Mouse (Mus musculus) midbrain, embryonic 16.5 days (tissue): ENCODE measurements around the gene Zfp58. TPM values are rescaled to one million over a fixed set of nuclear protein-coding genes. Genes with fewer than 3 reads are reported as not detected.
A peak's percentile ranks its signal among the peaks of the same experiment; 100 is the strongest.

Experiments used
- ATAC-seq: fragments of 200-750 bp; cut with Nextera tagmentation; 2 replicates; pipeline ENCODE4 v1.8.0; 2017; ENCODE audit warnings: moderate TSS enrichment
- H3K27ac ChIP-seq: fragments of 300-500 bp; sonication (generic); 2 replicates; pipeline ENCODE4 v1.5.1; 2014; ENCODE audit warnings: mild to moderate bottlenecking, low read length, mixed read lengths
- H3K27me3 ChIP-seq: fragments of 300-500 bp; sonication (generic); 2 replicates; pipeline ENCODE4 v1.6.1; 2014; ENCODE audit warnings: low read depth, low read length, mixed read lengths; ENCODE audit not compliant: control insufficient read depth, insufficient read depth
- H3K36me3 ChIP-seq: fragments of 300-500 bp; sonication (generic); 2 replicates; pipeline ENCODE4 v1.6.1; 2014; ENCODE audit warnings: mild to moderate bottlenecking, low read length, moderate library complexity, mixed read lengths; ENCODE audit not compliant: control insufficient read depth, insufficient read depth
- H3K4me1 ChIP-seq: fragments of 300-500 bp; sonication (generic); 2 replicates; pipeline ENCODE4 v1.6.1; 2014; ENCODE audit warnings: mild to moderate bottlenecking, low read length, mixed read lengths; ENCODE audit not compliant: control insufficient read depth, insufficient read depth
- H3K4me2 ChIP-seq: fragments of 300-500 bp; sonication (generic); 2 replicates; pipeline ENCODE4 v1.6.1; 2014; ENCODE audit warnings: mild to moderate bottlenecking, low read length, mixed read lengths
- H3K4me3 ChIP-seq: fragments of 300-500 bp; sonication (generic); 2 replicates; pipeline ENCODE4 v1.5.1; 2014; ENCODE audit warnings: low read depth, mild to moderate bottlenecking, low read length, moderate library complexity, mixed read lengths
- H3K9ac ChIP-seq: fragments of 300-500 bp; sonication (generic); 2 replicates; pipeline ENCODE4 v1.6.1; 2014; ENCODE audit warnings: low read depth, low read length, mixed read lengths
- H3K9me3 ChIP-seq: fragments of 300-500 bp; sonication (generic); replicated peaks from 2 replicates; pipeline ENCODE4 v1.6.1; 2014; ENCODE audit warnings: mild to moderate bottlenecking, low read length, mixed read lengths; ENCODE audit not compliant: control insufficient read depth, poor library complexity, severe bottlenecking
- WGBS: fragments of 180-500 bp; shearing (Covaris S2); extraction: QIAGEN DNeasy Blood & Tissue Kit; methylation state at CpG from one replicate; pipeline ENCODE4 v1.1.7; 2014; 5-methylcytosine and 5-hydroxymethylcytosine counted together
- polyA plus RNA-seq: library from polyadenylated mRNA; unstranded; fragments of >200 nt; fragmentation: Nextera tagmentation; extraction: Ambion mirVana; gene quantifications from 2 replicates; pipeline ENCODE4 v1.2.1, GENCODE M21; 2015

Zfp58 gene
- polyA plus RNA-seq = 11.4 and 12.9 TPM in 2 replicates

DNA sequence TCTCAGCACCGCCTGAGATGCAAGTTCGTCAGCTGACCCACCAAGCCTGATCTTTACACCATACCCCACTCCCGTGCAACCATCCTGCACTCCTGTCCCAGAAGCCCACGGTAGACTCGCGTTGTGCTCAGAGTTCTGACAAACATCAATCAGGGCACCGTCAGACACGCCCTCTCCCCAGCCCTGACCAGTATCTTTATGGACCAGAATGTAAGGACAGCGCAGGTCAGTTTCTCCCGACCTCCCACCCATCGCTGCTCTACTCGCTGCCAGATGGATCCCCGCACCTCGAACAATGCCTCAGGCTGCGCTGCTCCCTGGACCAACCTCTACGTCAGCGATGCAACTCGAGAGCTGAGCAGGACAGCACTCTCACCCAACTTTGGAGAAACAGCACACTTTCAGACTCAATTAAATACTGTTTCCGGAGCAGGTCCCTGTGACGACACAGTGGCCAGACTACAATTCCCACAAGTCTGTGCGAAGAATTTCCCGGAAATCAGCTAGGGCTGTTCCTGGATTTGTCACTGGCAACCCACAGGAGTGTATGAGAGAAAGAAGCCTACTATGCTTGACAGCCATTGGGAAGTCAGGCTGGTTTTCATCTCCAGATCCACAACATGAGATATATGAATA lies at the start of gene Zfp58:
Gene Zfp58 (minus strand): TSS at position 472 of the 636 bp plus-strand sequence.
- Histone ChIP-seq H3K9ac (peak within 1 kb of the TSS; percentile 74), H3K4me1 (peaks cover 8% of the 10 kb centered on the region), H3K27me3 (no peaks in the 10 kb centered on the region), H3K4me3 (peak within 1 kb of the TSS; percentile 60), H3K4me2 (peak within 1 kb of the TSS; percentile 84), H3K27ac (0 out of 2 replicates have a peak within 1 kb of the TSS, but pooled peaks have one; percentile 29), H3K36me3 (peaks cover 2% of the 10 kb centered on the region; the same call in 1 of the 2 replicates), H3K9me3 (no peaks in the 10 kb centered on the region)
- 0% methylated on average over 22 of the region's 22 CpGs for WGBS
- ATAC-seq = peak; percentile 97

DNA sequence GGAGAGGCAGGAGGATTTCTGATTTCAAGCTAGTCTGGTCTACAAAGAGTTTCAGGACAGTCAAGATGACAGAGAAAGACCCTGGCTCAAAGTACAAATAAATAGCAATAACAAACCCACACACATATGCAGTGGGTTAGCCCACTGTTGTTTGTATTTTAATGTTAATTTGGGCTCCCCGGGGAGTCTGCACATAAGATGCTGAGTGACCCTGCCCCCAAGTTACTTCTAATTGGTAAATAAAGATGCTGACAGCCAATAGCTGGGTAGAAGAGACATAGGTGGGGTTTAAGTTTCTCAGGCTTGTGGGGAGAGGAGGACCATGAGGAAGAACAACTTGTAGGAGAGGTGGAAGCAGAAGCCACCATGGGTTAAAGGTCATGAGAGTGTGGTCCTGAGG lies 45.6 kb upstream of the Zfp58 start:
- no peak for ATAC-seq
- H3K9ac ChIP-seq = no peak overlapping the region
- H3K27ac ChIP-seq = no peak overlapping the region
- no peaks in the 10 kb centered on the region for H3K27me3 ChIP-seq
- no peak overlapping the region for H3K4me3 ChIP-seq
- peaks cover 25% of the 10 kb centered on the region for H3K36me3 ChIP-seq
- peaks cover 5% of the 10 kb centered on the region; the same call in 1 of the 2 replicates for H3K4me1 ChIP-seq
- H3K9me3 ChIP-seq = no peaks in the 10 kb centered on the region
- no peak overlapping the region for H3K4me2 ChIP-seq
- 81% methylated on average over 1 of the region's 1 CpGs for WGBS

DNA sequence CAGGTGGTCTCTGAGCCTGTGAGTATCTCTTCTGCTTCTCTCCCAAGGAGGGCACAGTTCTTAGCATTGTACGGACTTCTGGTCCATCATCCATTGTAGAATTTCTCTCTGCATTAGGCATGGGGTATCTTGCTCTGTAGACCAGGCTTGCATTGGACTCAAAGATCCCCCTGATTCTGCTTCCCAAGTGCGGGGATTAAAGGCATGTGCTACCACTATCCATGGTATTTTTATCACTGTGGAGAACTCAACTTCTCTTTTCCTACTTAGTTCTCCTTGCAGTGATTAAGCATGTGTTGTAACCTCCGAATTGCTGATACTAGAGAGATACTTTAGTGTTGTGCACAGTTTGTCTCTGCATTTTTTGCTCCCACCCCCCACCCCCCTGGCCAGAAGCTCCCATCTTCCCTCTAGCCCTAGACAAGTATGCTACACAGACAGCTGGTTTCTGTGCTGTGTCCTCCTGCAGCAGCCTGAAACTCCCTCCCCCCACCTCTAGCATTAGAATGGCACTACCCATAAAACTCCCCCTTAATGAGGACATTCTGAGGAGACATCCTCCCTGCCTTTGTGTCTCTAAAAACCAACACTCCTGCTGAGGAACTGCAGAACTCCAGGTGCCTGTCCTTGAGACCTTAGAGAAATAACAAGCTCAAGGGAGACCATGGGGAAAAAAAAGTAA lies 26.8 kb upstream of the Zfp58 start:
- peaks cover 25% of the 10 kb centered on the region for H3K4me1 ChIP-seq
- no peak for ATAC-seq
- no peaks in the 10 kb centered on the region for H3K9me3 ChIP-seq
- H3K4me3 ChIP-seq = no peak overlapping the region
- WGBS = 77% methylated on average over 3 of the region's 3 CpGs
- no peak overlapping the region for H3K4me2 ChIP-seq
- no peak overlapping the region for H3K9ac ChIP-seq
- no peaks in the 10 kb centered on the region for H3K36me3 ChIP-seq
- H3K27me3 ChIP-seq = no peaks in the 10 kb centered on the region
- no peak overlapping the region for H3K27ac ChIP-seq

DNA sequence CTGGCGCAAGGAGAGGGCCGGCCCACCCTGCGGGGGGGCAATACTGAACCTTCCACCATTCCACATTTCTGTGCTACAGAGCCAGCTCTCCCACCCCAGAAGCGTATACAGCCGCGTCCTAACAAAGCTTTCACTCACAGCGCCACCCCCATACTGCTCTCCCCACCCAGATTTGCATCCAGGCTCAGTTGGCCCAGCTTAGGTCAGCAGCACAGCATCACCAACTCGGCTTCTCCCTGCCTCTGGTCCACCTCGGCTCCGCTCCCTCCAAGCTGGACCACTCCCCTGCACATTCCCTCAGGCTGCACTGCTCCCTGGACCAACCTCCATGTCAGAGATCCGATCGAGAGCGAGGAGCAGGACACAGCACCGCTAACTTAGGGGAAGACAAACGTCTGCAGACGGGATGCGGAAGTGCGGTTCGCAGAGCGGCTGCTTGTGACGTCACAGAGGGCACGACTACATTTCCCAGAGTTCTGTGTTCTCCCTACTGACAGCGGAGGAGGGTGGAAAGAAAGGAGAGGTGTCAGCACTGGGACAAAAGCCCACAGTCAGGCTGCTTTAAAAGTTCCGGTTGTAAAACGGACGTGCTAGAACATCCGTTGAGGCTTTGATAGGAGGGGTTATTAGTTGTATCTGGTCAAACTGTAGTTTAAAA lies 25.5 kb upstream of the Zfp58 start, which contains the start of the genes Gm26965 and Zfp87:
Gene Gm26965 (minus strand): TSS at position 399 of the 658 bp plus-strand sequence.
Gene Zfp87 (minus strand): TSS at position 425 of the 658 bp plus-strand sequence.
- no peaks in the 10 kb centered on the region for H3K36me3 ChIP-seq
- under 1% methylated on average over 27 of the region's 27 CpGs for WGBS

DNA sequence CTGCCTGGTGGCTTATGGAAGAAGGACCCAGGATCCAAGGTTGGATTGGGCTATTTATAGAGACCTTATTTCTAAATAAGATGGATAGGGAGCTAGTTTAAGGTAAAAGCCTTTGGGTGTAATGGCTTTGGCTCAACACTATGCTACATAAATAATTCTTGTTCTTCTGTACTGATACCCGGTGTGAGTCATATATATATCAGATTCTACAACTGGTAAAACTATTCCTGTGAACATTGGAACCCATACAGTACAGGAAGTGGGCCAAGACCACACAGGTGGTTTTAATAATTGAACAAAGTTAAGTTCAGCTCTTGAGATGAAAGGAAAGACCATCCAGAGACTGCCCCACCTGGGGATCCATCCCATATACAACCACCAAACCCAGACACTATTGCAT lies 553 bp upstream of the Zfp58 start:
- peak overlapping the region; percentile 84; the same call in 1 of the 2 replicates for H3K4me2 ChIP-seq
- no peaks in the 10 kb centered on the region for H3K9me3 ChIP-seq
- no peaks in the 10 kb centered on the region for H3K36me3 ChIP-seq
- no peak overlapping the region for H3K9ac ChIP-seq
- H3K27ac ChIP-seq = no peak overlapping the region
- peaks cover 8% of the 10 kb centered on the region for H3K4me1 ChIP-seq
- WGBS = 79% methylated on average over 1 of the region's 1 CpGs
- no peaks in the 10 kb centered on the region for H3K27me3 ChIP-seq
- H3K4me3 ChIP-seq = no peak overlapping the region; the same call in 1 of the 2 replicates
- peak; percentile 40 for ATAC-seq

More for the DNA sequence above, 25.5 kb upstream of the Zfp58 start, which contains the start of the genes Gm26965 and Zfp87:
- peak; percentile 99 for ATAC-seq
- Histone ChIP-seq H3K4me3 (peak within 1 kb of the TSS; percentile 76), H3K4me2 (peak within 1 kb of the TSS; percentile 88), H3K27ac (peak within 1 kb of the TSS; percentile 61), H3K9ac (peak within 1 kb of the TSS; percentile 81), H3K4me1 (peaks cover 25% of the 10 kb centered on the region), H3K27me3 (no peaks in the 10 kb centered on the region), H3K9me3 (no peaks in the 10 kb centered on the region)

DNA sequence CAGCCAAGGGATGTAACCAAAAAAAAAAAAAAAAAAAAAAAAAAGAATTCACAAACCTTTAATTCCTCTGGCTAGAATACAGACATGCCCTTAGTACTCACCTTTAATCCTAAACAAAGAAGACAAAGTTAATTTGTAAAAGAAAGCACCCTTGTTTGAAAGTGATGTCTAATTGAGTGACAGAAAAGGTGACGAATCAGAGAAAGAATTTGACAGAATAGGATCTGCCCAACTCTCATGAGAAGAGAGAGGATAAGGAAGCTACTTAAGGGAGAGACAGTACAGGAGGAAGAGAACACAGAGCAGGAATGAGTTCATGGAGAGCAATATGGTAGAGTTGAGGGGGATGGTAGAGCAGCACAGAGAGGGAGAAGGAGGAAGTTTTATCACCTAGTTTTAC lies 4.7 kb downstream of the Zfp58 start:
- 95% methylated on average over 1 of the region's 1 CpGs for WGBS
- no peak overlapping the region for H3K4me2 ChIP-seq
- H3K9ac ChIP-seq = no peak overlapping the region
- peaks cover 7% of the 10 kb centered on the region for H3K4me1 ChIP-seq
- H3K9me3 ChIP-seq = peaks cover 14% of the 10 kb centered on the region
- H3K27ac ChIP-seq = no peak overlapping the region
- no peaks in the 10 kb centered on the region for H3K27me3 ChIP-seq
- peaks cover 41% of the 10 kb centered on the region for H3K36me3 ChIP-seq
- ATAC-seq = no peak
- no peak overlapping the region for H3K4me3 ChIP-seq

DNA sequence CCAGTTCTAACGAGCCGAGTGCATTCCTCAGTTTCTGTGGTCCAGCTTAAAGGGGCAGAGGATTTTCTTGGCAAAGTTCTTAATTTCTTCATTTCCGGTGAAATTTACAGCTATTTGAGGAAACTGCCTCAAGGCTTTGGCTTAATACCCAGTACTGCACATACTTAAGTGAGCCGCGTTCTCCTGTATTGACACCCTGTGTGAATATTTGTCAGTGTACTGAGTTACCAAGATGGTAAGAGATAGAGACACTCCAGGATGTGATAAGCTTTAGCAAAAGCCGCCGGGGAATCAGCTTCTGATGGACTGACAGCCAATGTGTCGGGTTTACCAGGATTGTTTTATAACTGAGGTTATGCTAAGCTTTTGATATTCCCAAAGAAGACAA lies 15.9 kb downstream of the Zfp58 start:
- ATAC-seq = peak; percentile 72
- peaks cover 6% of the 10 kb centered on the region; the same call in 1 of the 2 replicates for H3K36me3 ChIP-seq
- peak overlapping the region; percentile 80 for H3K4me2 ChIP-seq
- H3K27me3 ChIP-seq = no peaks in the 10 kb centered on the region
- H3K9me3 ChIP-seq = no peaks in the 10 kb centered on the region
- peaks cover 5% of the 10 kb centered on the region; the same call in 1 of the 2 replicates for H3K4me1 ChIP-seq
- peak overlapping the region; percentile 39 for H3K27ac ChIP-seq
- H3K9ac ChIP-seq = peak overlapping the region; percentile 68
- peak overlapping the region; percentile 67 for H3K4me3 ChIP-seq
- 46% methylated on average over 8 of the region's 8 CpGs for WGBS

DNA sequence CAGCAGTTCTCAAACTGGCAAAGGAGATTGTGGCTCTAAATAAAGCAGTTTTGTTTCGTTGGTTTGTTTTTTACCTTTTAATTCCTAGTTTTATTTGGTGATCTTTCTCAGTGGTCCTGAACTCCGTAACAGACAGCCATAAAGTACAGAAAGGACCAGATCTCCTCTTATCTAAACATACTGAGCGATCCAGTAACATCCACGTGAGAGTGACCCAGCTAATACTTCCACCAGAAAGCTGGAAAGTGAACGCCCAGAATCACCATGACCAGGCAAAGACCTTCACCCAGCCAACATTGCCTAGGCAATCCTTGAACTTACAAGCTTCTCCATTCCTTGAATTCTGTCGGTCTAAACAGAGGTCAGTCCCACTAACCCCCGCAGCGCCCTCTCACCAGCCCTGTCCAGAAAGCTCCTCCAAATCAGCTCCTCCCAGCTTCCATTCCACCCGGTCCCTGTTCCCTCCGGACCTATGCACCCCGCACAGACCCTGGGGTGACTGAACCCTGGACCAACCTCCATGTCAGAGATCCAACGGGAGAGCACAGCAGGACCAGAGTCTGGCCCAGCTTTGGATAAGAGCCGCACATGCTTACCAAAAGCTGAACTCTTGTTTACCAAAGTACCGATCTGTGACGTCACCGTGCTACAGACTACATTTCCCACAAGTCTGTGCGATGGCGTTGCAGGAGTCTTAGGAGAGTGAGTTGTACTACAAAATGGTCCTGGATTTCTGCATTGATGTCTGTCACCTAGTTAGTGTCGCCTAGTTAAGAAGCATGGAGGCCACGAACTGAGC lies 16.5 kb downstream of the Zfp58 start, which contains the start of gene Zfp874b:
Gene Zfp874b (minus strand): TSS at position 634 of the 799 bp plus-strand sequence.
- Histone ChIP-seq H3K4me1 (peaks cover 5% of the 10 kb centered on the region; the same call in 1 of the 2 replicates), H3K27me3 (no peaks in the 10 kb centered on the region), H3K9ac (peak within 1 kb of the TSS; percentile 68), H3K36me3 (peaks cover 3% of the 10 kb centered on the region; the same call in 1 of the 2 replicates), H3K27ac (peak within 1 kb of the TSS; percentile 39), H3K4me3 (peak within 1 kb of the TSS; percentile 67), H3K9me3 (no peaks in the 10 kb centered on the region), H3K4me2 (peak within 1 kb of the TSS; percentile 80)
- peak; percentile 96 for ATAC-seq
- 6% methylated on average over 20 of the region's 20 CpGs for WGBS
